Mouse (Mus musculus) lung, postnatal 10 days (tissue): Measurements from ENCODE around the gene Majin.
A peak's percentile ranks its signal among the peaks of the same experiment; 100 is the strongest.

ENCODE experiments used
- DNase-seq: peaks from one replicate; pipeline ENCODE4 v3.0.0; 2021

The Majin gene

DNA sequence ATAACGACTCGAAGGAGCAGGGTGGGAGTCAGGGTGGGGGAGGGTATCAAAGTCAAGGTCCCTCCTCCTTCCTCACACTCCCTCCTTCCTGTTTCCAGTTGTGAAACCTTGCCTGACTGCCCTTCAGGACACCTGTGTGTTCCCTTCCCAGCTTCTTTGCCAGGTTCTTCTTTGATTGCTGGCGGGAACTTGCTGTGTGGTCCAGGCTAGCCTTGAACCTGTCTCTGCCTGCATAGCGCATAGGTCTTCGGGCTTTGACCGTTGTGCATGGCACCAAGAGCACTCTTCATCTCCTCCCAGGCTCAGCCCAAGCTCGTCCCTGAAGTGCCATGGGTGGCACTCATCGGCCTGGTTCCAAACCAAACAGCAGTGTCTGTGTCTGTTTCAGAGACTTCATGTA is 80.8 kb downstream of the Majin start:
- DNase-seq = no peak

DNA sequence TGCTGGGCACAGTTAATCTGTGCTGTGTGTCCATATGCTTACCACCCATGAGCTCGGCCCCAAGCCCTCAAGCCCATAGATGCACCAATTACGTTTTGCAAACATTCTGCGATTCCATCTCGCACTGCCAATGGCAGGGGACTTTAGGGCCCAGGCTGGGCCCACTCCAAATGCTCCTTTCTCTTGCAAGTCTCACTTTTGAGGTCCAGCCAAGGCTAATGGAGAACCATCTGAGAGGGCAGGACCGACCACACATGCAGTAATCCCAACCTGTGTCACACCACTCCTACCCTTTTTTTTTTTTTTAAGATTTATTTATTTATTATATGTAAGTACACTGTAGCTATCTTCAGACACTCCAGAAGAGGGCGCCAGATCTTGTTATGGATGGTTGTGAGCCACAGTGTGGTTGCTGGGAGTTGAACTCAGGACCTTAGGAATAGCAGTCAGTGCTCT is 81.6 kb downstream of the Majin start:
- DNase-seq = no peak

DNA sequence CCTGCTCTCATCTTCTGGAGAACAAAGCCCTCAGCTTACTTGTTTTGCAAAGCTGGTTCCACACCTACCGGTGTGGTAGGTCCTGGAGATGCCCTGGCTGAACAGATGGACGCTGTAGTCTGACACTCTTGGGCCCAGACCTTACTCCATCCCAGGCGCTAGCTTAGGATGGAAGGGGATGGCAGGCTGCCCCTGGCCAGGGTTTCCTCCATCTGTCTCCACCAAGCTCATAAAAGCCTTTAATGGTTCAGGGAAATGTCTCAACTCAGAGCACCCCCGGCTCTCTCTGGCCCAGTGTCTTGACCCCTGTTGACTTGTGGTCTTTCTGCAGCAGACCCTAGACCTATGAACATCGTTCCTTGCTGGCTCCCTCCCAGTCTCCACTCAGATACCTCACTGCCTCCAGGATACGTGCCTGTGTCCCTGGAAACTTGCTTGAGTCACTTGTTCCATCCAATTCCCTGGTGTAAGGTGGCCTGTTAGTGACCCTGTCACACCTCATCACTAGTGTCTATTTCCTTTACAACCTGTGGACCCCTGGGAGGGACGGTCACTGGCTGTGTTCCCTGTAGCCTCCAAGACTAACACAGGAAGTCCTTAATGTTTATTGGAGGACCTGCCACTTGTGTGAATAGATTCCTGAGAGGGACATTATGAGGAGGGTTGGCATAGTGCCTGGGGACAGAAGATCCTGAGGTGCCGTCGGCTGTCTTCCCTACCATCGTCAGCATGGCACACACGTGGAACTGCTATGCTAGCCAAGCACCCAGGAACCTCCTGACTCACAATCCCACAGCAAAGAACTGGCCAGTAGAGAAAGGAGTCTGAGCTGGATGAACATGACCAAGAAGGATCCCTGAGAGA is 83.3 kb downstream of the Majin start:
- DNase-seq = peak; percentile 62

DNA sequence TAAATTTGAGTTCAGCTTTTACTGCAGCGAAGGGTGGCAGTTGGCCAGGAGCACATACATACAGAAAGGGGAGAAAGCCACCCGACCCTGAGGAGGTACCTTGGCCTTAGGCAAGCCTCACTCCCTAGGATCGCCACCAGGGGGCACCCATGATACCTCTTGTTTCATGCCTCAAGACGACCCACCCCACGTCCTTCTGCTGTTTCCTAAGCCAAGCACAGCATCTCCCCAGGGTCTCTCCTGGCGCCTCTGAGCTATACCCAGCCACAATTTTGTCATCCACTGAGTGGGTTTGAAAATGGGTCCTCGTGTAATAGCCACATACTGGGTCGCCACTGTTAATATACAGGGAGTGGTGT is 84.0 kb downstream of the Majin start:
- DNase-seq = peak; percentile 92

DNA sequence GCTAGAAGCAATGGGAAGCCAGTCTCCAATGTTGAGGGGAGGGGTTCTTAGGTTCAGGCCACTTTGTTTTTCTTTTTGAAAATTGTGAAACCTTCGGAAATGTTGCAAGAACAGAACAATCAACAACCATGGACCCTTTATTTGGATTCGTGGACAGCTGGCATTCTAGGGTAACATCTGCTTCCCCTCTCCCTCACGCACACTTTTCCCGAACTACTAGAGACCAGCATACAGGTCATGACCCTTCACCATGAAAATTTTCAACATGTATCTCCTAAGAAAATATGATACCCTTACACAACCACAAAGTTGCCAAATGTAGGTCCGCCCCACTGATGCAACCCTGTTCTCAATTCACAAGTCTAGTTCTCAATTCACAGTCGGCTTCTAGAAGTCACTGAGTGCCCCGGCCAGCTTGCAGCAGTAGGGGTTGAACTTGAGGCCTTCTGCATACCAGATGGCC is 84.5 kb downstream of the Majin start:
- peak; percentile 71 for DNase-seq

DNA sequence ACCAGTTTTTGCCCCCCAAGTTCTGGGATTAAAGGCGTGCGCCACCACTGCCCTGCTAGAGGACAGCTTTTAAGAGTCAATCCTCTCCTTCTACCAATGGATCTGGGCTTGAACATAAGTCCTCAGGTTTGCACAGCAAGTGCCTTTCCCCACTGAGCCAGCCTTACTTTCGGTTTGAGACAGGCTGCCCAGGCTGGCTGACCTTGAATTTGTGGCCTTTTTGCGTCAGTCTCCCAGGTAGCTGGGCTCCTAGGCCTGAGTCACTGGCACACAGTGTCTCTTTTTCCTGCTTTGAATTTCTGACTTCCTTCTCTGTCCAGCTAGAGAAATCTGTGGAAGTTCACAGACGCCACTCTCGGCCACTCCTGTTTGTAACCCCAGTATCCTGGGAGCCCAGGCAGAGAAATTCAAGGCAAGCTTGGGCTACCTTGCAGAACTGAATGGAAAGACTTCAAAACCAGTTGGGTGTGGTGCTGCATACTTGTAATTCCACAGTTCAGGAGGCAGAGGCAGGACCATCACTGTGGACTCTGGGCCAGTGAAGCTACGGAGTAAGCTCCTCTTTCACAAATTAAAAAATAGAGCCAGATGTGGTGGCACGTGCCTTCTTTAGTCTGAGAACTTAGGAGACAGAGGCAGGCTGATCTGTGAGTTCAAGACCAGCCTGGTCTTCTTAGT is 85.7 kb downstream of the Majin start:
- DNase-seq = no peak

DNA sequence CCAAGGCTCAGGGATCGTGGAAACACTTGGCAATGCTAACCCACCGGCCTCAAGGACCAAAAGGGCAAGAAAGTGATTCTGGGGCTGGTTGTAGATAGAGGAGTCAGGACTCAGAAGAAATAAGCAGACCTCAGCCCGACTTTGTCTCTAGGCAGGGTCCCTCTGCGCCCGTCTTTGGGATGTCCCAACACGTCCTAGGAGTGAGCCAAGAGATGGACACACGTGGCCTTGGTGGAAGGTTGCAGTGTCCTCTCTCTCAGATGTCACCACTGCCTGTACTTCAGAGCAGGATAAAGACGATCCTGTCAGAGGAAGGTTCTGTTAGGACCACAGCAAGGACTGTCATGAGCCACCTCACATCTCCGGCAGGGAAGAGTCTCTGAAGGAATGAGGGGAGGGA is 86.5 kb downstream of the Majin start:
- no peak for DNase-seq

DNA sequence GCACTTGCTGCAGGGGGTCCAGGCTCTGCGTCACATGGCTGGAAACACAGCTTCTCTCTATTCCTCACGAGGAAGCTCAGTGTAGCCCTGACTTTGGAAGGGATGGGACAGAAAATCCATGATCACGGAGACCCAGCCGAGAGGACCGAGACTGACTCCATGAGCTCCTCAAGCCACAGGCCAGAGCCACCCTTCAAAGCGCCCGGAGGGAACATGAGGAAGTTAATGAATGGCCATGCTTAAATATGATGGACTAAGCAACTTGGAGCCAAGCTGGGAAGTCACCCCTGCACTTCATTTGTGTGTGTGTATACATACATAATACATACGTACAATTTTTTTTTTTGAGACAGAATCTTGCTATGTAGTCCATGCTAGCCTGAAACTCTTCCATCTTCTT is 87.0 kb downstream of the Majin start:
- DNase-seq = no peak

DNA sequence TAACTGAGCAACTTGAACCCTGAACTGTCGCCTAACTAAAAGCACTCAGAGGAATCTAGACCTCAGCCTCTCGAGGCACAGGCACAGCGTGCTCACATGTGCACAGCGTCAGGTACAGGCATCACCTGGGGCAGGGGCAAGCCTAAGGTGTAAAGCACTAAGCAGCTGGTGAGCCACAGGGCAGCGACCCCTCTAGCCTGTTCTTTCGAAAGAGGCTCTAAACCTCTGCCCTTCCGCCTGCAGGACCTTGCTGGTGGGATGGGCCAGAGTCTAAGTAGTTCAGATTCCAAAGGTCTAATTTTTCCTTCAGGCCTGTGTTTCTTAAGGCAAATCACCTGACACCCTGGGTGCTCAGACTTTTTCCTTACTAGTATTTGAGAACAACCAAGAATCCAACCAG is 87.9 kb downstream of the Majin start:
- DNase-seq = no peak

DNA sequence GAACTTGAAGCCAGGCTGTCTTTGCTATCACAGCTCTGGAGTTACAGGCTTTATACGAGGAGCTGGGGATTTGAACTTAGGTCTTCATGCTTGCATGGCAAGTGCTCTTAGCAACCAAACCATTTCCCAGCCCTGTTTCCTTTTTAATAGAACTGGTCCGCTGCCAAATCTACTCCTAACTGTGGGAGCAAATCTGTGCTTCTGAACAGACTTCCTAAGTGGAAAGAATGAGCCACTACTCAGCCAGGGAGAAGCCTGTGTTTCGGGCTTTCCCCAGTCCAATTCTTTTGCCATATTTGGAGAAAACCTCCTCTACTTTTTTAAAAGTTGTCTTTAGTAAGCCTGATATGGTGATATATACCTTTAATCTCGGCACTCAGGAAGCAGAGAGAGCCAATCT is 88.5 kb downstream of the Majin start:
- DNase-seq = peak; percentile 57

DNA sequence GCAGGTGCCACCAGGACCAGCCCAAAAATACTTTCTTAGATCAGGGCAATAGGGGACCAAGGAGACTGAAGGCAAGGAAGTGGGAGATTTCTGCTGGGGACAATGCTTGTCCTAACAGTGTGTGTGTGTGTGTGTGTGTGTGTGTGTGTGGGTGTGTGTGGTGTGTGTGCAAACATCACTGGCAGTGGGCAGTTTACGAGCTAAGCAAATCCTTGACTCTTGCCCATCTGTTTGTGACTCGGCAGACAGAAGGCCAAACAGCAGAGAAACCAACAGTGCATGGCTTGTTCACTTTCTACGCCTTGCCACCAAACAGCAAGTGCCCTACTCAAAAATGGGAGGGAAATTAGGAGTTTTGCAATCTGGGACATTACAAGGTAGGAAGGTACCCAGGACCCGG is 89.4 kb downstream of the Majin start:
- DNase-seq = no peak
